Mouse (Mus musculus): ENCODE results near the gene Ubqln4. TPM values are rescaled to one million over a fixed set of nuclear protein-coding genes. Genes with fewer than 3 reads are reported as not detected.

Ubqln4 gene
- polyA plus RNA-seq, 1 experiment from 2014 or later = 68.5 TPM

DNA sequence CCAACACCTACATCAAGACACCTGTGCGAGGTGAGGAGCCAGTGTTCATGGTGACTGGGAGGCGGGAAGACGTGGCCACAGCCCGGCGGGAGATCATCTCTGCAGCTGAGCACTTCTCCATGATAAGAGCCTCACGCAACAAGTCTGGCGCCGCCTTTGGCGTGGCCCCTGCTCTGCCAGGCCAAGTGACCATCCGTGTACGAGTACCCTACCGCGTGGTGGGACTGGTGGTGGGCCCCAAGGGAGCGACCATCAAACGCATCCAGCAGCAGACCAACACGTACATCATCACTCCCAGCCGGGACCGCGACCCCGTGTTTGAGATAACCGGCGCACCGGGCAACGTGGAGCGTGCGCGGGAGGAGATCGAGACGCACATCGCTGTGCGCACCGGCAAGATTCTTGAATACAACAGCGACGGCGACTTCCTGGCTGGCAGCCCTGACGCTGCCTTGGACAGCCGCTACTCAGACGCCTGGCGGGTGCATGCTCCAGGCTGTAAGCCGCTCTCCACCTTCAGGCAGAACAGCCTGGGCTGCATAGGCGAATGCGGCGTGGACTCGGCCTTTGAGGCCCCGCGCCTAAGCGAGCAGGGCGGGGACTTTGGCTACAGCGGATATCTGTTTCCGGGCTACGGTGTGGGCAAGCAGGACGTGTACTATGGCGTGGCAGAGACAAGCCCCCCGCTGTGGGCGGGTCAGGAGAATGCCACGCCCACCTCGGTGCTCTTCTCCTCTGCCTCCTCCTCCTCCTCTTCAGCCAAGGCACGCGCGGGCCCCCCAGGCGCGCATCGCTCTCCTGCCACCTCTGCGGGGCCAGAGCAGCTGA lies 17.2 kb upstream of the Ubqln4 start:
- Histone ChIP-seq H3K9ac (peak overlapping the region; percentile 99), H3K27me3 (ENCODE audit: insufficient read depth, low read length) (no peaks in the 10 kb centered on the region), H3K36me3 (ENCODE audit: insufficient read depth) (peaks cover 57% of the 10 kb centered on the region), H3K4me1 (ENCODE audit: insufficient read depth) (peaks cover 26% of the 10 kb centered on the region), H3K27ac (ENCODE audit: low read depth) (peak overlapping the region; percentile 69), H3K9me3 (ENCODE audit: low read depth, low read length) (no peaks in the 10 kb centered on the region), H3K4me2 (peak overlapping the region; percentile 86), H3K4me3 (ENCODE audit: low read depth, low read length) (peak overlapping the region; percentile 90)
- WGBS = 3% methylated on average over 63 of the region's 64 CpGs
- ATAC-seq (ENCODE audit: insufficient read depth) = peak; percentile 47
- no peak; the same call in 1 of the 2 replicates for TF ChIP-seq CTCF (IDR thresholded peaks at IDR 0.05; ENCODE audit: low read depth)
- peak; percentile 91 for DNase-seq

DNA sequence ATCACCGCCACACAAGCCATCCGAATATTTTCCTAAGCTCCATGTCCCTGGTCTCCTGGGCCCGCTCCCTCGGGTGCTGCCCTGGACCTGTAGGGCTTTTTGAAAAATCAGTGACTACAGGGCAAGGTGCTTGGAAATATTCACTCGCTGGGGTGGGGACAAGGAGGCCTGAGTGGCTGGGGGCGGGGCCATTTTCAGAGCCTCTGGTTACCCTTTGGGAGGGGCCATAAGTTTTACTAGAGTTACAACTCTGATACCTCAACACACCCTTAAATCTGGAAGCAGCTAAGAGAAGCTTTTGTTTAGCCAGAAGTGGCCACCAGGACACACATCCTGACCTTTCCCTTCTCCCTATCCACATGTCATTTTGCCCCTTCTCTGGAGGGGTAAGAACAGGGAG lies 16.4 kb upstream of the Ubqln4 start:
- Histone ChIP-seq H3K27me3 (ENCODE audit: insufficient read depth, low read length) (no peaks in the 10 kb centered on the region), H3K4me3 (ENCODE audit: low read depth, low read length) (peak overlapping the region; percentile 90), H3K9ac (peak overlapping the region; percentile 99; the same call in 1 of the 2 replicates), H3K36me3 (ENCODE audit: insufficient read depth) (peaks cover 60% of the 10 kb centered on the region), H3K4me2 (peak overlapping the region; percentile 86), H3K27ac (ENCODE audit: low read depth) (peak overlapping the region; percentile 69; the same call in 1 of the 2 replicates), H3K4me1 (ENCODE audit: insufficient read depth) (peaks cover 26% of the 10 kb centered on the region), H3K9me3 (ENCODE audit: low read depth, low read length) (no peaks in the 10 kb centered on the region)
- no peak for ATAC-seq (ENCODE audit: insufficient read depth)
- WGBS = 60% methylated on average over 6 of the region's 6 CpGs
- DNase-seq = no peak
- TF ChIP-seq CTCF (IDR thresholded peaks at IDR 0.05; ENCODE audit: low read depth) = no peak

DNA sequence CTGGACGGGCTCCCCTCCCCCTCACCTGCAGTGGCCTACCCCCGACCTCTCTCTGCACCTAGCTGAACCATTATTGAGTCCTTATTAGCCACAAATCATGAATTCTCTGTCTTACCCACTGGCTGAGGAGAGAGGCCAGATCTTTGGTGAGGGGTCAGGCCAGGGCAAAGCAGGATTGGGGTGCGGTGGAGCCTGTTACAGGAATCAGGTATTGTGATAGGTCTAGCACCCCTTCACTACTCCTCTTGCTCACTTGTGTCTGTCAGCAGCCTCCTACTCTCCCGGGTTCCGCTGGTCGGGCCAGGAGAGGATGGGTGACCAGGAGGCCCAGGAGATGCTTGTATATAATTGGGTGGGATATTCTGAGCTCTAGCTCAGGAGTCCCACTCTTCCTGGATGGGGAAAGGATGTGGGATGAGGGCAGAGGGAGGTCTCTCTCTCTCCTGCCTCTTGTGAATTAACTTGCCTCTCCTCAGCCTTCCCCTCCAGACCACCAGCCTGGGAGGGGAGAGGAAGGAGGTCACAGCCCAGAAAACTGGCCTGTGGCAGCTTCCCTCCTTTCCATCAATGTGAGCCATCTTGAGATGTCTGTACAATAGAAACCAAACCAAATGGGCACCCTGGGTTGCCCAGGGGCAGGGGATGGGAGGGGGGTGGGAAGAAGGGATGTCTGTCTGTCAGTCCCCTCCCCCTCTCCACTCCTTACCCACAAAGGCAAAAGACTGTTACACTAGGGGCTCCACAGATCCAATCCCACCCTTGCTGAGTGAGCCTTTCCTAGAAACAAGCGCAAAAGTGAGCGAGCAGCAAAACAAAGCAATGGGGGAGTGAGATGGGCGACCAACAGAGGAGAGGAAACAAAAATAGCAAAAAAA lies 15.1 kb upstream of the Ubqln4 start:
- ATAC-seq (ENCODE audit: insufficient read depth) (no peak), DNase-seq (no peak)
- no peak overlapping the region for H3K4me3 ChIP-seq (ENCODE audit: low read depth, low read length)
- WGBS = 56% methylated on average over 9 of the region's 9 CpGs
- H3K4me1 ChIP-seq (ENCODE audit: insufficient read depth) = peaks cover 26% of the 10 kb centered on the region
- no peak overlapping the region for H3K4me2 ChIP-seq
- H3K27ac ChIP-seq (ENCODE audit: low read depth) = no peak overlapping the region
- H3K9ac ChIP-seq = no peak overlapping the region
- no peak for TF ChIP-seq CTCF (IDR thresholded peaks at IDR 0.05; ENCODE audit: low read depth)
- no peaks in the 10 kb centered on the region for H3K9me3 ChIP-seq (ENCODE audit: low read depth, low read length)
- H3K27me3 ChIP-seq (ENCODE audit: insufficient read depth, low read length) = no peaks in the 10 kb centered on the region
- H3K36me3 ChIP-seq (ENCODE audit: insufficient read depth) = peaks cover 63% of the 10 kb centered on the region

- 19% methylated on average over 3 of the region's 3 CpGs for WGBS
- H3K4me1 ChIP-seq (ENCODE audit: insufficient read depth) = peaks cover 26% of the 10 kb centered on the region
- no peaks in the 10 kb centered on the region for H3K27me3 ChIP-seq (ENCODE audit: insufficient read depth, low read length)
- TF ChIP-seq CTCF (IDR thresholded peaks at IDR 0.05; ENCODE audit: low read depth) = no peak
- DNase-seq = no peak
- H3K9me3 ChIP-seq (ENCODE audit: low read depth, low read length) = no peaks in the 10 kb centered on the region
- no peak overlapping the region for H3K9ac ChIP-seq
- no peak overlapping the region for H3K4me3 ChIP-seq (ENCODE audit: low read depth, low read length)
- H3K27ac ChIP-seq (ENCODE audit: low read depth) = no peak overlapping the region
- peaks cover 65% of the 10 kb centered on the region for H3K36me3 ChIP-seq (ENCODE audit: insufficient read depth)
- no peak overlapping the region for H3K4me2 ChIP-seq
- no peak for ATAC-seq (ENCODE audit: insufficient read depth)
Measured at GRCm38 (mm10) chr3:88539397-88539796, 14.2 kb upstream of the Ubqln4 start.

- Histone ChIP-seq H3K36me3 (ENCODE audit: insufficient read depth) (peaks cover 65% of the 10 kb centered on the region), H3K4me1 (ENCODE audit: insufficient read depth) (peaks cover 22% of the 10 kb centered on the region), H3K27ac (ENCODE audit: low read depth) (no peak overlapping the region), H3K9ac (no peak overlapping the region), H3K27me3 (ENCODE audit: insufficient read depth, low read length) (no peaks in the 10 kb centered on the region), H3K9me3 (ENCODE audit: low read depth, low read length) (no peaks in the 10 kb centered on the region), H3K4me2 (no peak overlapping the region), H3K4me3 (ENCODE audit: low read depth, low read length) (no peak overlapping the region)
- 57% methylated on average over 5 of the region's 5 CpGs for WGBS
- TF ChIP-seq CTCF (IDR thresholded peaks at IDR 0.05; ENCODE audit: low read depth) = no peak
- ATAC-seq (ENCODE audit: insufficient read depth) (no peak), DNase-seq (no peak)
Measured at GRCm38 (mm10) chr3:88540085-88540484, 13.5 kb upstream of the Ubqln4 start.

- TF ChIP-seq CTCF (IDR thresholded peaks at IDR 0.05; ENCODE audit: low read depth) = no peak
- Histone ChIP-seq H3K9me3 (ENCODE audit: low read depth, low read length) (no peaks in the 10 kb centered on the region), H3K4me1 (ENCODE audit: insufficient read depth) (peaks cover 5% of the 10 kb centered on the region), H3K27ac (ENCODE audit: low read depth) (no peak overlapping the region), H3K27me3 (ENCODE audit: insufficient read depth, low read length) (no peaks in the 10 kb centered on the region), H3K9ac (no peak overlapping the region), H3K4me3 (ENCODE audit: low read depth, low read length) (no peak overlapping the region), H3K4me2 (no peak overlapping the region), H3K36me3 (ENCODE audit: insufficient read depth) (peaks cover 48% of the 10 kb centered on the region)
- DNase-seq (no peak), ATAC-seq (ENCODE audit: insufficient read depth) (no peak)
- WGBS = 63% methylated on average over 7 of the region's 7 CpGs
Measured at GRCm38 (mm10) chr3:88541622-88542401, 11.7 kb upstream of the Ubqln4 start.

Data from lung, embryonic 14.5 days (tissue).